Mouse (Mus musculus) left cerebral cortex, adult 2 months (tissue): ENCODE measurements around the gene Cyb5b. TPM values are rescaled to one million over a fixed set of nuclear protein-coding genes. Genes with fewer than 3 reads are reported as not detected.

Experiments
- DNase-seq, 2 experiments: peaks; one replicate each; pipeline ENCODE4 v3.0.0; 2021 to 2022; ENCODE audit warnings: low spot score in 2 of 2, mixed read lengths in 1 of 2; ENCODE audit errors: extremely low spot score in 1 of 2
- H3K27ac ChIP-seq: fragments of 200-600 bp; 2 replicates; pipeline ENCODE4 v1.8.1; 2022
- H3K4me3 ChIP-seq: fragments of 200-600 bp; 2 replicates; pipeline ENCODE4 v1.8.1; 2022
- CTCF ChIP-seq: fragments of 200-600 bp; IDR thresholded peaks from 2 replicates; pipeline ENCODE4 v1.8.1; 2022; ENCODE audit warnings: antibody characterized with exemption, mild to moderate bottlenecking, moderate library complexity
- intact Hi-C: fragments of 180-260 bp; cut with DNase I; formaldehyde crosslinking; loops from one replicate; pipeline ENCODE4 v1.15.1; 2025
- total RNA-seq, 2 experiments: library from RNA; stranded (reverse); gene quantifications; 2 replicates each; pipeline ENCODE4 v1.2.3; 2021

Cyb5b gene
- total RNA-seq, 2 experiments from 2014 or later: 92.3 to 93.6 TPM

DNA sequence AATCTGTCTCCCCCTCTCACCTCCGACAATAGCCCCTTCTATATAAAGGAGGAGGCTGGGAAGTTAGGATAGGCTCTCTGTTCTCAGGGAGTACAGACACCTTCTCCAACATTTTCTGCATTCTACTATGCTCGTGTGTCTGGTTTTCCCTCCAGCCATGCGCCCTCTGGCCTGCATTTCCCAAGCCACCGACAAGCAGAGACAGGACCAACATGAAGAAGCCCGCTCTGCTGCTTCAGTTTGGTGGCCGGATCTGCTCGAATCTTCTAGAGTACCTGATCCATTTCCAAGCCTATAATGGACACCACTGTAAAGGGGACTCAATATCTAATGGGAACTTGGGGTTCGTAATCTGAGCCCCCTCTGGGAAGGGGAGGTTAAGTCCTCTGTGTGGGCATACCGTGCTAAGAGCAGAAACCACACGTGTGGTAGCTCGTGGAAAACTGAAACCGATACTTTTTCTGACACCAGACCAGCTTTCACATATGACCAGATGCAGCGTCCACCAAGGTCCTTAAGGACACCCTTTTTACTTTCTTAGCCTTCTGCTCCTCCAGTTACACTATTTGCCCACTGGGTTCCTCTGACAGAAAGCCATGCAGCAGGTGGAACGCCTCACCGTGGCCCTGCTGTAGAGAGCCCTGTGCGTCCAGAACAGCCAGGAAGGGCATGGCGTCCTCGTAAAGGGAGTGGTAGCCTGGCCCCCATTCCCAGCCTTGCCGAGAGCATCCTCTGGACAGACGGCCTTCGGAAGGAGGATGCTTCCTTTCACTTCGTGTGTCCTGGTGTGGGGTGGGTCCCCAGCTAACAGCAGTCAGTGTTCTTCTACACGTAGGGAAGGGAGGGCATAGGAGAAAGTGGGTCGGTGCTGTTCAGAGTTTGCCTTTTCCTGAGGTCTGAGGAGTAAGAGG is 17.6 kb upstream of the Cyb5b start:
- DNase-seq: no peak
- no peak for TF ChIP-seq CTCF
- intact Hi-C loops: no loop called here
- Histone ChIP-seq H3K4me3 (no peak overlapping the region), H3K27ac (no peak overlapping the region)

DNA sequence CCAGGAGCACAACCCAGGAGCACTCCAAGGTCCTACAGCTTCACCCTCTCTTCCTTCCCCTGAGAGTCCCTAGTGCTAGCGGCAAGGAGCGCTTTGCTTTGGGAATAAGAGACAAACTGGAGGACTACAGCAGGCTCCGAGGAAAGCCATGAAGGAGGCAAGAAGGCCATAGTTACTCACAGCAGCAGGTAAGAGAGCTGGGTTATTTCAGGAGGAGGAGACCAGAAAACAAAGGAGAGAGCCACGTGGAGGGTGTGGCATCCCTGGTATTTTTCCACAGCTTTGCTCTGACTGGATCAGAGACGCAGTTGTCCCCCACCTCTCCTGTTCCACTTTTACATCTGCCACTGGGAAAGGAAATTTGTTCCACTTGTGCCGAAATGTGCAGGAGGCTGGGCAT is 16.6 kb upstream of the Cyb5b start:
- no peak for TF ChIP-seq CTCF
- intact Hi-C loops: no loop called here
- Histone ChIP-seq H3K27ac (peak overlapping the region; percentile 41; the same call in 1 of the 2 replicates), H3K4me3 (no peak overlapping the region)
- no peak for DNase-seq

DNA sequence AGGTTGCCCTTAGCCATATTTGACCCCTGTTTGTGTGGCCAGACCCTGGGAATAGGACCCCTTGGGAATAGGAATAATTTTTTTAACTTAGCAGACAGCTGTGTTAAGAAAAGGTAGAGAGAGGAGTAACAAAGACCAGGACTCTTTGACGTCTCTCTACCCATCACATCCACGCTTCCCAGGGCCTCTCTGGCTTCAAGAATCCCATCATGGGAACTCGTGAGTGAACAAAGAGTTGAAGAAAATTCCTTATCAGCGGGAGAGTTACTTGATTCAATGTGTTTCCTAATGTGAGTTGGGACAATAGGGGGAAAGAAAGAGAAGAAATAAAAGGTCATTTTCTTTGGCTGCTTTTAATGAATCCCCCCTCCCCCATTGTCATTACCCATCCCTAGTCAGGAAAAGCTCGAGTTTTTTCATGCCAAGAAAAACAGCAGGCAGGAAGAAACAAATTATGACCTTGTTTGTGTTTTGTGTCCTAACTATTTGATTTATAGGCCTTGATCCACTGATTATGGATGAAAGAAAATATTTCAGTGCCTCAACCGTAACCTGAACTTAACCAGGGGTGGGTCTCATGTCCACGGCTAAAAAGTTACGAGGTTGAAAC is 14.3 kb upstream of the Cyb5b start:
- Histone ChIP-seq H3K4me3 (no peak overlapping the region), H3K27ac (no peak overlapping the region)
- intact Hi-C loops: no loop called here
- TF ChIP-seq CTCF: no peak
- DNase-seq: no peak

GRCm38 (mm10) chr8:107137591-107137990 is 12.8 kb upstream of the Cyb5b start:
- no peak overlapping the region for H3K27ac ChIP-seq
- no peak overlapping the region for H3K4me3 ChIP-seq
- TF ChIP-seq CTCF: no peak
- no peak for DNase-seq
- intact Hi-C loops: no loop called here

DNA sequence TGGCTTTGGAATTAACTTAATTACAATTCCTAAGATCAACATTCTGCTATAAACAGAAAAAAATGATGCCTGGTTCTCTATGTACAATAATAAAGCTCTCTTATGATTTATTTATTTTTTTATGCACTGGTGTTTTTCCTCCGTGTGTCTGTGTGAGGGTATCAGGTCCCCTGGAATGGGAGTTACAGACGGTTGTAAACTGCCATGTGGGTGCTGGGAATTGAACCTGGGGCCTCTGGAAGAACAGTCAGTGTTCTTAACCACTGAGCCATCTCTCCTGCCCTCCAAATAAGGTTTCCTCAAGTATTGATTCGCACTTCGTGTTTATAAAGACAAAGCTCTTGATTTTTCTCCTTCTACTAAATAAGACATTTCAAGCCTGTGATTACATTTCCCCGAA is 12.1 kb upstream of the Cyb5b start:
- TF ChIP-seq CTCF: no peak
- no peak overlapping the region for H3K27ac ChIP-seq
- no peak for DNase-seq
- H3K4me3 ChIP-seq: no peak overlapping the region
- intact Hi-C loops: no loop called here

DNA sequence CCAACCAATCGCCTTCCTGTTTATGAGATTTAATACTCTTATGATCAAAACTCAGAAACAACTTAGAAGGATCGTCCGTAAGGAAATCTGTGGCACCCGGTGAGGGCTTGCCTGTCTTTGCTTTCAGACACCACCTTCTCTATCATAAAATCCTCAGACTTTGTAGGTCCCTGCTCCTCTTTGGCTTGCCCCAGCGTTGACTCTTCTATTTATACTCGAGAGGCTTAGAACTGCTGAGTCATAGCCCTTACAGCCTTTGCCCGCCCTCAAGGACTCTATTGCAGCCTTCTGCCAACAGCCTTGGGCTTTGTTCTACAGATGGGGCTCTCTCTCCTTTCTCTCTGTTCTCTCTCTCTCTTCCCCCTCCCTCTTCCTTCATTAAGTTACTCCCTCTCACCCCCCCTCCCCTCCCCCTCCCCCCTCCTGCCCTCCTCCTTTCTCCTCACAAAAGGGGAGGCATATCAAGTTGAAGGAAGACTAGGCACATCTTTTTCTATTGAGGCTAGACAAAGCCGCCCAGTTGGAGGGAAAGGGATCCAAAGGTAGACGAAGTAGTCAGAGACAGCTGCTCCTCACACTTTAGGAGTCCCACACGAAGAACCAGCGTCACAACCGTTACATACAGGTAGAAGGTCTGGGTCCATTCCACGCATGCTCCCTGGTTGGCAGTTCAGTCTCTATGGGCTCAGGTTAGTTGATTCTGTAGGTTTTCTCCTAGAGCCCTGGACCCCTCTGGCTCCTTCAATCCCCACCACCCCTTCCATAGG is 10.6 kb upstream of the Cyb5b start:
- intact Hi-C loops: no loop called here
- DNase-seq: no peak
- no peak overlapping the region for H3K27ac ChIP-seq
- TF ChIP-seq CTCF: no peak
- no peak overlapping the region for H3K4me3 ChIP-seq

DNA sequence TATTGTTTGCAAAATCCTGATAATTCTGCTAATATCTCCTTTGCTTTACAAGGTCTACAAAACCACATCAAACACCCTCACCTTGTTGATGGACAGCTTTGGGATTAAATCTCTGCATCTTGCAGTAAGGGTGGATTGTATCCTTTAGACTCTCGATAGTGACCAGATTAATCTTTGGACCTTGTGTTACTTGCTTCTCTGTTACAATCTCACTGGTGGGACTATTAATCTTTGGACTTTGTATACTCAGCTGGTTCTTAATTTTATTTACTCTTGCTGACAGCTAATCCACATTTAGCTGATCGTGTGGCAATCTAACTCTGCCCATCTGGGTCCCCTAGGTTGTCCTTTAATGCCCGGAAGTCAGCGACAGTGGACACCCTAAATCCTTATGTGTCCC is 7.9 kb upstream of the Cyb5b start:
- intact Hi-C loops: no loop called here
- TF ChIP-seq CTCF: no peak
- H3K4me3 ChIP-seq: no peak overlapping the region
- DNase-seq: no peak
- H3K27ac ChIP-seq: no peak overlapping the region

DNA sequence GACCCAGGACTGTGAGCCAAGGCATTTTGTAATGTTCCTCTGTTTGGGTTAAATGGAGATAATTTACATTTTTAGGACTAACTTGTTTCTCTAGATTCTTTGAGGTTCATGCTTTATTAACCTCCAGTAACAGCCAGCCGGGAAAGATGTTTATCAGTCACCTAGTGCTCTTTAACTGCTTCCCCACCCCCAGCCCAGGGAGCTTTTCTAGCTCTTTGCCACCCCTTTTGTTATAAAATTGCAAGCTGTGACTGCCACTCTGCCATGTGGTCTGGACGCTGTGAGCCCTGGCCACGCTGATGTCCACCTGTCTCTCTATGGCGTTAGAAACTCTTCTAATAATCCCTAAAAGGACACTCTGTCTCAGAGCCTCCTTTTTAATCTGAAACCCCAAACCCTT is 6.9 kb upstream of the Cyb5b start:
- Histone ChIP-seq H3K27ac (no peak overlapping the region), H3K4me3 (no peak overlapping the region)
- TF ChIP-seq CTCF: no peak
- intact Hi-C loops: no loop called here
- DNase-seq: no peak

DNA sequence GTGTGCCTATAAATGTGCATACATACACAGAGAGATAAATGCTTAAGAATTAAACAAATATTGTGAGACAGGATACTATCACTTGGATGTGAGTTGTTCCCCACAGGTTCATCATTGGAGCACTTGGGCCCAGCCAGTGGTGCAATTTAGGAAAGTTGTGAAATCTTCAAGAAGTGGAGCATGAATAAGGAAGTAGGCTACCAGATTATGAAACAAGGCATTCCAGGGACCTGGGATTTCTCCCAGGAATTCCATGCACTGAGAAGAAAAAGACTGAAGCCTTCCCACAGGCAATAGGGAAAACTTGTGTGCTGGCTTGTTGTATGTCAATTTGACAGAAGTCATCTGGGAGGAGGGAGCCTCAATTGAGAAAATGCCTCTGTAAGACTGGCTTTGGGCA is 4.3 kb upstream of the Cyb5b start:
- Histone ChIP-seq H3K4me3 (no peak overlapping the region), H3K27ac (no peak overlapping the region)
- no peak for TF ChIP-seq CTCF
- intact Hi-C loops: no loop called here
- no peak for DNase-seq

DNA sequence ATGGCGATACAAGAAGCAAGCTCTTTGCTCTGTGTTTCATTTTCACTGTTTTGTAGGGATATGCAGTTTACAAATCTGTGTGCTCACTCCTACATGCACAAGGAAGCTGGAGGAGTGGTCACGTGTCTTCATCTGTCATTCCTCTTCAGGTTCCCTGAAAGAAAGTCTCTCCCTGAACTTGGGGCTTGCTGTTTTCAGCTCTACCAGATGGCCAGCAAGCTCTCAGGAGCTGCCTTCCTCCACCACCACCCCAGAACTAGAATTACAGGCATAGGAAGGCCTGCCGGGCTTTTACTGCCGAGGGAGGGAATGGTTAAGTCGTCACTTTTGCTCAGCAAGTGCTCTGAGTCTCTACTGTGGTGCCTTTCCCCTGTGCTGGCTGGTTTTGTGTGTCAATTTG is 1.6 kb upstream of the Cyb5b start:
- Histone ChIP-seq H3K27ac (no peak overlapping the region), H3K4me3 (no peak overlapping the region)
- DNase-seq: no peak
- no peak for TF ChIP-seq CTCF
- intact Hi-C loops: no loop called here

DNA sequence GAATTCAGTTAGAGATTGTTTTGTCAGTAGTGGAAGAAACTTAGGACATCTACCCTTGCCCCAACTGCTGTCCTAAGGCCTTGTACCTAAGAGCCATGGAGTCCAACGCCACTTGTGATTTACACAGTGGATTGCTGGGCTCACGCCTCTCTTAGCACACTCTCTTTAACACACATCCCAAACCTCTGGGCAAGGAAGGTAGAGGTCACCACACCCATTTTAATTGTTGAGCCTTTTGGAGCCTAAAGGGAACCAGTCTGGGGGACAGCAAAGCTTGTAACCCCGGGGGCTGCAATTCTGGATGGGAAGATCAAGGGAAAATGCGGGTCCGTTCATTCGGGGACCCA is 410 bp upstream of the Cyb5b start:
- H3K4me3 ChIP-seq: peak overlapping the region; percentile 55
- no peak for DNase-seq
- TF ChIP-seq CTCF: no peak
- intact Hi-C loops: loop anchor here (5.0 kb wide), 1 partner anchor 33 kb away; no protein-coding TSS in a partner anchor
- peak overlapping the region; percentile 87 for H3K27ac ChIP-seq
